Mouse (Mus musculus) liver, embryonic 14.5 days (tissue): Measurements from ENCODE around the gene Ndufb4. TPM values are rescaled to one million over a fixed set of nuclear protein-coding genes. Genes with fewer than 3 reads are reported as not detected.

Experiments
- ATAC-seq: fragments of 200-750 bp; cut with Nextera tagmentation; 2 replicates; pipeline ENCODE4 v1.8.0; 2017; ENCODE audit warnings: moderate number of reproducible peaks, mild to moderate bottlenecking, moderate library complexity; ENCODE audit not compliant: insufficient read depth
- DNase-seq, 3 experiments: peaks; one replicate each; pipeline ENCODE4 v3.0.0-alpha.2; 2012 to 2013; ENCODE audit warnings: low read depth in 3 of 3, low spot score in 3 of 3
- H3K27ac ChIP-seq: fragments of 300-500 bp; sonication (generic); 2 replicates; pipeline ENCODE4 v1.5.1; 2014; ENCODE audit warnings: moderate library complexity, mild to moderate bottlenecking, control low read depth, inconsistent platforms
- H3K27me3 ChIP-seq: fragments of 300-500 bp; sonication (generic); 2 replicates; pipeline ENCODE4 v1.6.1; 2014; ENCODE audit warnings: mild to moderate bottlenecking, low read length, moderate library complexity; ENCODE audit not compliant: control insufficient read depth, insufficient read depth
- H3K36me3 ChIP-seq: fragments of 300-500 bp; sonication (generic); replicated peaks from 2 replicates; pipeline ENCODE4 v1.6.1; 2014; ENCODE audit warnings: low read depth; ENCODE audit not compliant: control insufficient read depth, insufficient read depth
- H3K4me1 ChIP-seq, 2 experiments: fragments of 200-500 bp in 1 of 2; fragments of 300-500 bp in 1 of 2; sonication (generic) in 1 of 2; replicated peaks; 2 replicates each; pipeline ENCODE4 v1.6.1; 2012 to 2014; ENCODE audit warnings: antibody characterized with exemption in 1 of 2, inconsistent platforms in 1 of 2, low read length in 1 of 2; ENCODE audit not compliant: control insufficient read depth in 2 of 2, insufficient read depth in 2 of 2
- H3K4me2 ChIP-seq: fragments of 300-500 bp; sonication (generic); 2 replicates; pipeline ENCODE4 v1.6.1; 2014; ENCODE audit warnings: low read depth, mild to moderate bottlenecking, control low read depth, moderate library complexity
- H3K4me3 ChIP-seq, 2 experiments: fragments of 200-500 bp in 1 of 2; fragments of 300-500 bp in 1 of 2; sonication (generic) in 1 of 2; 2 replicates each; pipeline ENCODE4 v1.5.1; 2012 to 2014; ENCODE audit warnings: low read depth in 2 of 2, low read length in 2 of 2, mild to moderate bottlenecking in 2 of 2, control low read depth in 1 of 2, inconsistent platforms in 1 of 2, moderate library complexity in 1 of 2; ENCODE audit not compliant: insufficient read depth in 1 of 2
- H3K9ac ChIP-seq: fragments of 300-500 bp; sonication (generic); replicated peaks from 2 replicates; pipeline ENCODE4 v1.6.1; 2014; ENCODE audit warnings: mild to moderate bottlenecking, control low read depth, moderate library complexity
- H3K9me3 ChIP-seq: fragments of 300-500 bp; sonication (generic); 2 replicates; pipeline ENCODE4 v1.6.1; 2016; ENCODE audit warnings: low read length, mixed read lengths; ENCODE audit not compliant: control insufficient read depth
- CTCF ChIP-seq: IDR thresholded peaks from 2 replicates; pipeline ENCODE4 v1.5.1; 2016; ENCODE audit warnings: antibody characterized with exemption, low read depth, control low read depth
- EP300 ChIP-seq: IDR thresholded peaks from 2 replicates; pipeline ENCODE4 v1.6.1; 2016; ENCODE audit warnings: antibody characterized with exemption, low read depth
- WGBS: fragments of 180-500 bp; shearing (Covaris S2); extraction: QIAGEN DNeasy Blood & Tissue Kit; methylation state at CpG from one replicate; pipeline ENCODE4 v1.1.7; 2014; ENCODE audit not compliant: insufficient replicate concordance; 5-methylcytosine and 5-hydroxymethylcytosine counted together
- polyA plus RNA-seq, 2 experiments: library from polyadenylated mRNA; depleted of rRNA in 1 of 2; stranded (reverse) in 1 of 2; unstranded in 1 of 2; fragments of >200 nt; fragmentation: Nextera tagmentation in 1 of 2; extraction: Ambion mirVana in 1 of 2; gene quantifications; 2 replicates each; pipeline versions ENCODE4 v1.2.1 to v1.2.3; 2012 to 2014

The Ndufb4 gene
- polyA plus RNA-seq, 2 experiments = 34.3 to 52.9 TPM

DNA sequence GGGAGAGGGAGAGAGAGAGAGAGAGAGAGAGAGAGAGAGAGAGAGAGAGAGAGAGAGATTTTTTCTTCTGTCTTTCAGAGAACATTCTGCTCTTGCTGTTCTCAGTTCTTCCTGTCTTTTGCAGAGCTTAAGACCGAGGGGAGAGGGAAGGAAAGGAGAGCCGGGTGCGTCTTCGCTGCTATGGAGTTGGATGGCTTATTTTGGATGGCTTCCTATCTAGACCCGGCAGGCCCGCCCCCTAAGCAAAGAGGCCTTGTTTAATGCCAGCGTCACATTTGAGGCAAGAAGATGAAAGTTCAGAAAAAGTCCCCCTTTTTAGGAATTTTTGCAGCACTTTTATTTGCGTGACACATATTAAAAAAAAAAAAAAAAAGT lies 30.0 kb upstream of the Ndufb4 start:
- TF ChIP-seq CTCF (no peak), EP300 (no peak)
- peak overlapping the region; percentile 80 for H3K4me2 ChIP-seq
- H3K27ac ChIP-seq = no peak overlapping the region
- no peaks in the 10 kb centered on the region for H3K27me3 ChIP-seq
- 9% methylated on average over 8 of the region's 8 CpGs for WGBS
- ATAC-seq = no peak
- H3K4me1 ChIP-seq = peaks cover 8 to 35% of the 10 kb centered on the region in 2 experiments
- H3K4me3 ChIP-seq = peak overlapping the region in 1 of 2 experiments; percentile 48; a peak in 2 of 4 replicates
- no peaks in the 10 kb centered on the region for H3K9me3 ChIP-seq
- DNase-seq = no peak
- no peak overlapping the region for H3K9ac ChIP-seq
- H3K36me3 ChIP-seq = no peaks in the 10 kb centered on the region

DNA sequence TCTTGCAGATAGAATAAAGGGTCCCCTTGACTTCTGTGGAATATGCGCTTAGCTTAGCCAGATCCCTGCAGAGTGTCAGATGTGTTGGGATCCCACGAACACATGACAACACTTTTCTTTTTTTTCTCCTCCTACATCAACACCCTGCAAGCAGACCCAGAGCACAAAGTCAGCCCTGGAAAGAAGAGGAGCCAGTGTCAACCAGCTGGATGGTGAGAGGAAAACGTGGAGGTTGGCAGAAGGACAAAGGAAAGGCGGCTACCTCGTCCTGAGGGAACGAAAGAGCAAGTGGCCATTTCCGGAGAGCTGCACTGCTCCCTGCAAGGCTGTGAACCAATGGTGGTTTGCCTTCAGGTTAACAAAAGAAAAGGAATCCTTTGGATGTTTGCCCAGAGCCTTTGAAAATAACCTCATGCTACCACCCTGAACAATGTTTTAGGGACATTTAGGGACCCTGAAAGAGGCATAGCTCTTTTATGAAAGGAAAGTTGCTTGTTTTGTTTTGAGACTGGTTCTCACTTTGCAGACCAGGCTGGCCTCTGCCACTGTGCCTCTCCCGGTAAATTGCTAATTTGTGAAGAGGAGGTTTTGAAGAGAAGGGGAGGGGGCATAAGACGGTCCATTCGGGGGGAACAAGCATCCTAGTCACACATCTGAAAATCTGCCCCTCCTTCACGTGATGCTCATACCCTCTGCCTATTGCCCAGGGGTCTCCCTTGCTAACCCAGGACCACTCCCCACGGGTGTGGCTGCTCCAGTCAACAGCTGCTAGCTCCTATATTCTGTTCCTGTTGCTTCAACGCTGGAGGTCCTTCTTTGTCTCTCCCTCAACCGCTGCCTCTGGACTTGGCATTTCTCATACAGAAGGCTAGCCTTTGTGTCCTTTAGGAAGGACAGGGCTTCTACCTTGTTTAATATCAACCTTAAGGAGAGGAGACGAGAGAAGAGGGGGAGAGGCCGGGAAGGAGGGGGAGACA lies 29.2 kb upstream of the Ndufb4 start:
- Histone ChIP-seq H3K4me2 (peak overlapping the region; percentile 80; the same call in 1 of the 2 replicates), H3K27me3 (no peaks in the 10 kb centered on the region), H3K4me1 (peaks cover 8 to 30% of the 10 kb centered on the region in 2 experiments), H3K9ac (no peak overlapping the region), H3K27ac (no peak overlapping the region), H3K4me3 (no peak overlapping the region), H3K36me3 (no peaks in the 10 kb centered on the region), H3K9me3 (no peaks in the 10 kb centered on the region)
- ATAC-seq (no peak), DNase-seq (no peak)
- WGBS = 28% methylated on average over 16 of the region's 16 CpGs
- TF ChIP-seq CTCF (no peak), EP300 (no peak)

DNA sequence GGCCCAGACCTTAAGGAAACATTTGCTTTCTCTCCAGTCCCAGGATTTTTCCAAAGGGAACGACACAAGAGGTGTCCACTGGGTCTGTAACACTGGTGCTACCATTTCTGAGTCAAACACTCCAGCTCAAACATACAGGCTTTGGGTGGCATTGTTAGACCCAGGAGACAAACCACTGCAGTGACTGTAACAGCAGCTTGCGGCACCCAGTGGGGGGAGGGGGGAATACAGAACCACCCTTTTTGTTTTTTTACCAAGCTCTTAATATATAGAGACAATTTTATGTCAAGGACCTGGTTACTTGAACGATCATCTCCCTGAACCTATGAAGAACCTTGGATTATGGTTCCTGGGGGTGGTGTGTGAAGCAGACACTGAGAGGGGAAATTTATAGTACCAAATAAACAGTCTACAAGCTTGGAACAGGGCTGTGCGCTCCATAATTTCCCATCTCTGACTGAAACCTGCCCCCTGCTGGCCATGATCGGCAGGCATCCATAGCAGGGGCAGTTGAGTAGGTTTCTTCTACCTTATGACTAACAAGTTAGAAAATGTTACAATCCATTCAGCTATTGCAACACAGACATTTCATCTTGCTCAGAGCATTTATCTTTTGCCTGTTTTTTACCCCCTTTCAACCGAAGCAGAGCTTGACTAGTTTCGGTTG lies 28.2 kb upstream of the Ndufb4 start:
- H3K9me3 ChIP-seq = no peaks in the 10 kb centered on the region
- no peak overlapping the region for H3K27ac ChIP-seq
- 0 out of 2 replicates have a peak, but pooled peaks have one; percentile 27 for ATAC-seq

DNA sequence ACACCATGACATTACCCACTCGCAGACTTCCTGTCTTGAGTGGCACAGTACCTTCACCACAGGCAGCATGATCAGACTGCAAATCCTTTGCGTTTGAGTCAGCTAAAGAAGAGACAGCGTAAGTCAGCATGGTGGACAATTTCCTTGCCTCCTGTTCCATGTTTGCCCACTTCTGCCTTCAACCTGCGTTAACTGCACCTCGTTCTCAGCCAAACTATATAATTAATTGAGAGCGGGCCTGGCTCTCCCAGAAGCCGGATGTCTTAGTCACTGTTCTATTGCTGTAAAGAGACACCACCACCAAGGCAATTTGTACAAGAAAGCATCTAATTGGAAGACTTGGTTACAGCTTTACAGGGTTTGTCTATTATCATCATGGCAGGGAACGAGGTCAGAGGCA lies 26.6 kb upstream of the Ndufb4 start:
- no peak for ATAC-seq

More for the DNA sequence above, 28.2 kb upstream of the Ndufb4 start:
- Histone ChIP-seq H3K36me3 (no peaks in the 10 kb centered on the region), H3K9ac (no peak overlapping the region), H3K4me2 (no peak overlapping the region), H3K4me1 (peaks cover 8 to 24% of the 10 kb centered on the region in 2 experiments), H3K4me3 (no peak overlapping the region), H3K27me3 (no peaks in the 10 kb centered on the region)
- TF ChIP-seq CTCF (peak; percentile 84), EP300 (no peak)
- DNase-seq = peak in 2 of 3 experiments; percentile 35 to 48
- 38% methylated on average over 7 of the region's 7 CpGs for WGBS

DNA sequence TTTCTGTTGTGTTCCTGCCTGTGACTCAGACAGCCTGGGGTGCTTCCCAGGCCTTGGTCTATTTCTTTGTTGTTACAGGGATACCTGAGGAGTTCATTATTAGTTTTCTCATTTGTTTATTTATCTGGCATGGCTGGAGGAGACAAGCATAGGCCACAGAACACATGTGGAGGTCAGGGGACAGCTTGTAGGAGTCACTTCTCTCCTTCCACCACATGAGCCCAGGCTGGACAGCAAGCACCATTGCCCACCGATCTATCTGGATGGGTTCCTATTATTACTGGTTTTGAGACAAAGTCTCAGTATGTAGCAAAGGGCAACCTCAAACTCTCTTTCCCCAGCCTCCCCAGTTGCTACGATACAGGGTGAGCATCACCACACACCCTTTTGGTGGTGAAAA lies 26.0 kb upstream of the Ndufb4 start:
- WGBS = 68% methylated on average over 2 of the region's 2 CpGs
- H3K9me3 ChIP-seq = no peaks in the 10 kb centered on the region
- H3K4me2 ChIP-seq = no peak overlapping the region
- TF ChIP-seq EP300 (no peak), CTCF (no peak)
- H3K27ac ChIP-seq = no peak overlapping the region
- H3K4me3 ChIP-seq = no peak overlapping the region
- no peaks in the 10 kb centered on the region for H3K27me3 ChIP-seq
- DNase-seq (no peak), ATAC-seq (no peak)
- no peak overlapping the region for H3K9ac ChIP-seq
- H3K4me1 ChIP-seq = peaks cover 2 to 7% of the 10 kb centered on the region in 2 experiments; a peak in 3 of 4 replicates
- H3K36me3 ChIP-seq = no peaks in the 10 kb centered on the region

More for the DNA sequence above, 26.6 kb upstream of the Ndufb4 start:
- no peak overlapping the region for H3K4me3 ChIP-seq
- no peak for DNase-seq
- TF ChIP-seq CTCF = no peak
- no peak for TF ChIP-seq EP300
- H3K36me3 ChIP-seq = no peaks in the 10 kb centered on the region
- no peaks in the 10 kb centered on the region for H3K9me3 ChIP-seq
- H3K27ac ChIP-seq = no peak overlapping the region
- no peak overlapping the region for H3K4me2 ChIP-seq
- H3K4me1 ChIP-seq = peaks cover 6 to 12% of the 10 kb centered on the region in 2 experiments
- no peaks in the 10 kb centered on the region for H3K27me3 ChIP-seq
- WGBS = 71% methylated on average over 8 of the region's 8 CpGs
- no peak overlapping the region for H3K9ac ChIP-seq
